Mouse (Mus musculus): ENCODE results near the gene Fam131c.
A peak's percentile ranks its signal among the peaks of the same experiment; 100 is the strongest.

Fam131c gene

GRCm38 (mm10) chr4:141362937-141363548 is 5.0 kb upstream of the Fam131c start:
- Histone ChIP-seq H3K36me3 (ENCODE audit: insufficient read depth, low read length) (no peaks in the 10 kb centered on the region), H3K9me3 (ENCODE audit: low read length) (no peaks in the 10 kb centered on the region), H3K4me3 (replicated peaks; ENCODE audit: low read length) (peak overlapping the region; percentile 41; the same call in 1 of the 2 replicates), H3K27me3 (ENCODE audit: insufficient read depth, low read length) (peaks cover 22% of the 10 kb centered on the region), H3K4me1 (replicated peaks; ENCODE audit: low read depth, low read length) (peaks cover 77% of the 10 kb centered on the region)
- TF ChIP-seq CTCF (conservative IDR thresholded peaks at IDR 0.05; ENCODE audit: low read length) (peak; percentile 54), NANOG (IDR thresholded peaks at IDR 0.05; ENCODE audit: borderline replicate concordance, low read length) (no peak), POU5F1 (IDR thresholded peaks at IDR 0.05; ENCODE audit: borderline replicate concordance, low read length) (no peak)

GRCm38 (mm10) chr4:141365126-141365525 is 2.9 kb upstream of the Fam131c start:
- Histone ChIP-seq H3K27me3 (ENCODE audit: insufficient read depth, low read length) (peaks cover 30% of the 10 kb centered on the region), H3K36me3 (ENCODE audit: insufficient read depth, low read length) (no peaks in the 10 kb centered on the region), H3K4me3 (replicated peaks; ENCODE audit: low read length) (no peak overlapping the region), H3K4me1 (replicated peaks; ENCODE audit: low read depth, low read length) (peaks cover 66% of the 10 kb centered on the region), H3K9me3 (ENCODE audit: low read length) (no peaks in the 10 kb centered on the region)
- TF ChIP-seq POU5F1 (IDR thresholded peaks at IDR 0.05; ENCODE audit: borderline replicate concordance, low read length) (no peak), NANOG (IDR thresholded peaks at IDR 0.05; ENCODE audit: borderline replicate concordance, low read length) (no peak), CTCF (conservative IDR thresholded peaks at IDR 0.05; ENCODE audit: low read length) (no peak)

GRCm38 (mm10) chr4:141365876-141366275 is 2.1 kb upstream of the Fam131c start:
- Histone ChIP-seq H3K36me3 (ENCODE audit: insufficient read depth, low read length) (no peaks in the 10 kb centered on the region), H3K27me3 (ENCODE audit: insufficient read depth, low read length) (peaks cover 30% of the 10 kb centered on the region), H3K4me3 (replicated peaks; ENCODE audit: low read length) (no peak overlapping the region), H3K4me1 (replicated peaks; ENCODE audit: low read depth, low read length) (peaks cover 66% of the 10 kb centered on the region), H3K9me3 (ENCODE audit: low read length) (no peaks in the 10 kb centered on the region)
- TF ChIP-seq POU5F1 (IDR thresholded peaks at IDR 0.05; ENCODE audit: borderline replicate concordance, low read length), result no peak
- TF ChIP-seq NANOG (IDR thresholded peaks at IDR 0.05; ENCODE audit: borderline replicate concordance, low read length), result no peak
- TF ChIP-seq CTCF (conservative IDR thresholded peaks at IDR 0.05; ENCODE audit: low read length), result no peak

DNA sequence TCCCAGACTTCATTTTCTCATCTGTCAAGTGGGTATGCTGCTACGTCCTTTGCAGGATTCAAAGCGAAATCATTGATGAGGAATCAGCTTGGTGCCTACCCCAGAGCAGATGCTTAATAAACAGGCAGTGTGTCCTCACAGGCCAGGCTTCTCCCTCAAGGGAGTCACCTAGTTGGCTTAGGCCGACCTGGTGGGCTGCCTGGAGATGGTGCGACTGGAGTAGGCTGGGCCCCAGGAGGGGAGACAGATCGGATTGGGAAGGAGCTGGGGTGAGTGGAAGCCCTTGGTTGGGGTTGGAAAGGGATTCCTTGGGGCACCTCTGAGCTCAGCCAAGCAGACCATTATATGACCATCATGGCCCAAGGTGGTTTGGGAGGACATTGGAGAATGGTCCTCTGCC is 4.4 kb downstream of the Fam131c start:
- Histone ChIP-seq H3K4me1 (replicated peaks; ENCODE audit: low read depth, low read length) (peaks cover 45% of the 10 kb centered on the region), H3K9me3 (ENCODE audit: low read length) (no peaks in the 10 kb centered on the region), H3K27me3 (ENCODE audit: insufficient read depth, low read length) (peaks cover 8% of the 10 kb centered on the region; the same call in 1 of the 2 replicates), H3K4me3 (replicated peaks; ENCODE audit: low read length) (no peak overlapping the region), H3K36me3 (ENCODE audit: insufficient read depth, low read length) (no peaks in the 10 kb centered on the region)
- TF ChIP-seq NANOG (IDR thresholded peaks at IDR 0.05; ENCODE audit: borderline replicate concordance, low read length) (no peak), POU5F1 (IDR thresholded peaks at IDR 0.05; ENCODE audit: borderline replicate concordance, low read length) (no peak), CTCF (conservative IDR thresholded peaks at IDR 0.05; ENCODE audit: low read length) (no peak)

GRCm38 (mm10) chr4:141379674-141380073 is 11.7 kb downstream of the Fam131c start:
- peaks cover 38% of the 10 kb centered on the region for H3K27me3 ChIP-seq (ENCODE audit: insufficient read depth, low read length)
- H3K4me3 ChIP-seq (replicated peaks; ENCODE audit: low read length), result no peak overlapping the region
- H3K9me3 ChIP-seq (ENCODE audit: low read length), result no peaks in the 10 kb centered on the region
- TF ChIP-seq CTCF (conservative IDR thresholded peaks at IDR 0.05; ENCODE audit: low read length), result no peak
- TF ChIP-seq POU5F1 (IDR thresholded peaks at IDR 0.05; ENCODE audit: borderline replicate concordance, low read length), result no peak
- no peak for TF ChIP-seq NANOG (IDR thresholded peaks at IDR 0.05; ENCODE audit: borderline replicate concordance, low read length)
- peaks cover 43% of the 10 kb centered on the region for H3K4me1 ChIP-seq (replicated peaks; ENCODE audit: low read depth, low read length)
- no peaks in the 10 kb centered on the region for H3K36me3 ChIP-seq (ENCODE audit: insufficient read depth, low read length)

- no peak for TF ChIP-seq POU5F1 (IDR thresholded peaks at IDR 0.05; ENCODE audit: borderline replicate concordance, low read length)
- TF ChIP-seq NANOG (IDR thresholded peaks at IDR 0.05; ENCODE audit: borderline replicate concordance, low read length), result no peak
- no peak for TF ChIP-seq CTCF (conservative IDR thresholded peaks at IDR 0.05; ENCODE audit: low read length)
- H3K36me3 ChIP-seq (ENCODE audit: insufficient read depth, low read length), result no peaks in the 10 kb centered on the region
- H3K4me1 ChIP-seq (replicated peaks; ENCODE audit: low read depth, low read length), result peaks cover 49% of the 10 kb centered on the region
- no peaks in the 10 kb centered on the region for H3K9me3 ChIP-seq (ENCODE audit: low read length)
- H3K27me3 ChIP-seq (ENCODE audit: insufficient read depth, low read length), result peaks cover 38% of the 10 kb centered on the region
- H3K4me3 ChIP-seq (replicated peaks; ENCODE audit: low read length), result peak overlapping the region; percentile 26; the same call in 1 of the 2 replicates
Measured at GRCm38 (mm10) chr4:141382406-141382805, 14.4 kb downstream of the Fam131c start.

GRCm38 (mm10) chr4:141385275-141385674 is 17.3 kb downstream of the Fam131c start:
- H3K9me3 ChIP-seq (ENCODE audit: low read length), result no peaks in the 10 kb centered on the region
- TF ChIP-seq POU5F1 (IDR thresholded peaks at IDR 0.05; ENCODE audit: borderline replicate concordance, low read length), result no peak
- TF ChIP-seq CTCF (conservative IDR thresholded peaks at IDR 0.05; ENCODE audit: low read length), result peak; percentile 73
- TF ChIP-seq NANOG (IDR thresholded peaks at IDR 0.05; ENCODE audit: borderline replicate concordance, low read length), result no peak
- H3K36me3 ChIP-seq (ENCODE audit: insufficient read depth, low read length), result no peaks in the 10 kb centered on the region
- H3K4me1 ChIP-seq (replicated peaks; ENCODE audit: low read depth, low read length), result peaks cover 61% of the 10 kb centered on the region
- no peak overlapping the region for H3K4me3 ChIP-seq (replicated peaks; ENCODE audit: low read length)
- peaks cover 37% of the 10 kb centered on the region for H3K27me3 ChIP-seq (ENCODE audit: insufficient read depth, low read length)

GRCm38 (mm10) chr4:141386150-141386549 is 18.1 kb downstream of the Fam131c start:
- H3K9me3 ChIP-seq (ENCODE audit: low read length), result no peaks in the 10 kb centered on the region
- peaks cover 55% of the 10 kb centered on the region for H3K4me1 ChIP-seq (replicated peaks; ENCODE audit: low read depth, low read length)
- peaks cover 28% of the 10 kb centered on the region for H3K27me3 ChIP-seq (ENCODE audit: insufficient read depth, low read length)
- no peak overlapping the region for H3K4me3 ChIP-seq (replicated peaks; ENCODE audit: low read length)
- no peaks in the 10 kb centered on the region for H3K36me3 ChIP-seq (ENCODE audit: insufficient read depth, low read length)
- TF ChIP-seq NANOG (IDR thresholded peaks at IDR 0.05; ENCODE audit: borderline replicate concordance, low read length), result no peak
- TF ChIP-seq POU5F1 (IDR thresholded peaks at IDR 0.05; ENCODE audit: borderline replicate concordance, low read length), result no peak
- no peak for TF ChIP-seq CTCF (conservative IDR thresholded peaks at IDR 0.05; ENCODE audit: low read length)
